Mouse (Mus musculus) ES-E14 (cell line): Measurements from ENCODE around the gene Dnajb2. TPM values are rescaled to one million over a fixed set of nuclear protein-coding genes. Genes with fewer than 3 reads are reported as not detected.

Source experiments
- DNase-seq: peaks from one replicate; pipeline ENCODE4 v3.0.0-alpha.2; 2013; ENCODE audit warnings: low read depth, low spot score
- H3K27ac ChIP-seq: 2 replicates; pipeline ENCODE4 v1.5.1; 2012; ENCODE audit warnings: low read depth, mild to moderate bottlenecking, low read length, moderate library complexity, mixed read lengths; ENCODE audit not compliant: poor library complexity, insufficient read depth, severe bottlenecking
- H3K36me3 ChIP-seq: 2 replicates; pipeline ENCODE4 v1.6.1; 2012; ENCODE audit warnings: mild to moderate bottlenecking, low read length, moderate library complexity, mixed read lengths; ENCODE audit not compliant: control insufficient read depth, poor library complexity, insufficient read depth, severe bottlenecking
- H3K4me1 ChIP-seq, 2 experiments: fragments of 150-350 bp in 1 of 2; sonication (generic) in 1 of 2; 2 replicates each; pipeline ENCODE4 v1.6.1; 2012; ENCODE audit warnings: low read length in 2 of 2, mild to moderate bottlenecking in 1 of 2, mixed read lengths in 1 of 2; ENCODE audit not compliant: control insufficient read depth in 2 of 2, insufficient read depth in 2 of 2, poor library complexity in 1 of 2
- H3K4me3 ChIP-seq, 2 experiments: fragments of 150-350 bp in 1 of 2; sonication (generic) in 1 of 2; 2 replicates each; pipeline ENCODE4 v1.5.1; 2012; ENCODE audit warnings: low read length in 2 of 2, low read depth in 1 of 2, mild to moderate bottlenecking in 1 of 2, mixed read lengths in 1 of 2; ENCODE audit not compliant: insufficient read depth in 1 of 2, poor library complexity in 1 of 2, severe bottlenecking in 1 of 2
- H3K9ac ChIP-seq: 2 replicates; pipeline ENCODE4 v1.6.1; 2012; ENCODE audit warnings: low read depth, mild to moderate bottlenecking, low read length, mixed read lengths; ENCODE audit not compliant: poor library complexity, insufficient read depth, severe bottlenecking
- H3K9me3 ChIP-seq: fragments of 150-350 bp; sonication (generic); 2 replicates; pipeline ENCODE4 v1.6.1; 2012; ENCODE audit warnings: low read depth, mild to moderate bottlenecking, low read length; ENCODE audit not compliant: control insufficient read depth, insufficient read depth
- CHD2 ChIP-seq: IDR thresholded peaks from 2 replicates; pipeline ENCODE4 v1.6.1; 2014; ENCODE audit warnings: mild to moderate bottlenecking, low read depth, low read length, inconsistent platforms
- HCFC1 ChIP-seq: IDR thresholded peaks from 2 replicates; pipeline ENCODE4 v1.6.1; 2012; ENCODE audit warnings: low read length, inconsistent platforms, borderline replicate concordance; ENCODE audit not compliant: insufficient read depth
- MAFK ChIP-seq: IDR thresholded peaks from 2 replicates; pipeline ENCODE4 v1.6.1; 2014; ENCODE audit warnings: mild to moderate bottlenecking, low read depth, low read length, inconsistent platforms; ENCODE audit not compliant: insufficient read depth
- ZC3H11A ChIP-seq: IDR thresholded peaks from 2 replicates; pipeline ENCODE4 v1.6.1; 2012; ENCODE audit warnings: low read depth, mild to moderate bottlenecking, inconsistent platforms, low read length, borderline replicate concordance
- ZNF384 ChIP-seq: IDR thresholded peaks from 2 replicates; pipeline ENCODE4 v1.6.1; 2012; ENCODE audit warnings: low read depth, low read length, inconsistent platforms
- in situ Hi-C, 2 experiments: fragments of 600-800 bp; cut with MboI; formaldehyde crosslinking; loops; one replicate each; pipeline ENCODE4 v1.15.1; 2025; ENCODE audit warnings: low sequenced_read_pairs in 2 of 2, inconsistent platforms in 1 of 2; ENCODE audit not compliant: unreplicated experiment in 2 of 2
- total RNA-seq: library from RNA; depleted of rRNA; stranded (reverse); fragments of 300-350 nt; gene quantifications from 2 replicates; pipeline ENCODE4 v1.2.3, GENCODE M21; 2012

Dnajb2 gene
- total RNA-seq, 1 experiment = 15.8 TPM

- in situ Hi-C loops = no loop called here
Measured at GRCm38 (mm10) chr1:75284911-75285310, 48.7 kb downstream of the Dnajb2 start.

GRCm38 (mm10) chr1:75289376-75289775, 53.2 kb downstream of the Dnajb2 start:
- no peak for DNase-seq
- no peak for TF ChIP-seq HCFC1
- TF ChIP-seq MAFK = no peak
- no peak for TF ChIP-seq ZC3H11A
- TF ChIP-seq ZNF384 = no peak
- no peak for TF ChIP-seq CHD2
- no peaks in the 10 kb centered on the region for H3K9me3 ChIP-seq
- in situ Hi-C loops = no loop called here
- peaks cover 0 to 3% of the 10 kb centered on the region in 2 experiments; a peak in 1 of 4 replicates for H3K4me1 ChIP-seq
- no peak overlapping the region for H3K9ac ChIP-seq
- no peak overlapping the region for H3K4me3 ChIP-seq
- H3K27ac ChIP-seq = no peak overlapping the region
- no peaks in the 10 kb centered on the region for H3K36me3 ChIP-seq

More at GRCm38 (mm10) chr1:75284911-75285310, 48.7 kb downstream of the Dnajb2 start:
- DNase-seq = no peak
- Histone ChIP-seq H3K36me3 (no peaks in the 10 kb centered on the region), H3K27ac (no peak overlapping the region), H3K4me3 (no peak overlapping the region), H3K9me3 (no peaks in the 10 kb centered on the region), H3K4me1 (no peaks in the 10 kb centered on the region), H3K9ac (no peak overlapping the region)
- TF ChIP-seq ZC3H11A (no peak), HCFC1 (no peak), MAFK (no peak), ZNF384 (no peak), CHD2 (no peak)

- Histone ChIP-seq H3K4me3 (no peak overlapping the region), H3K9me3 (no peaks in the 10 kb centered on the region), H3K27ac (no peak overlapping the region), H3K4me1 (peaks cover 0 to 3% of the 10 kb centered on the region in 2 experiments; a peak in 1 of 4 replicates), H3K9ac (no peak overlapping the region), H3K36me3 (no peaks in the 10 kb centered on the region)
- TF ChIP-seq ZNF384 (no peak), MAFK (no peak), HCFC1 (no peak), CHD2 (no peak)
- DNase-seq = no peak
- in situ Hi-C loops = no loop called here
Measured at GRCm38 (mm10) chr1:75289888-75290431, 53.8 kb downstream of the Dnajb2 start.

- Histone ChIP-seq H3K4me3 (no peak overlapping the region), H3K4me1 (peaks cover 0 to 3% of the 10 kb centered on the region in 2 experiments; a peak in 1 of 4 replicates), H3K36me3 (no peaks in the 10 kb centered on the region), H3K9me3 (no peaks in the 10 kb centered on the region), H3K27ac (no peak overlapping the region), H3K9ac (no peak overlapping the region)
- in situ Hi-C loops = no loop called here
- TF ChIP-seq MAFK = no peak
- TF ChIP-seq CHD2 = no peak
- TF ChIP-seq HCFC1 = no peak
- 0 out of 2 replicates have a peak, but pooled peaks have one; percentile 18 for TF ChIP-seq ZNF384
- TF ChIP-seq ZC3H11A = no peak
- no peak for DNase-seq
Measured at GRCm38 (mm10) chr1:75290582-75290981, 54.4 kb downstream of the Dnajb2 start.

GRCm38 (mm10) chr1:75291321-75291720, 55.1 kb downstream of the Dnajb2 start:
- no peak overlapping the region for H3K9ac ChIP-seq
- no peaks in the 10 kb centered on the region for H3K9me3 ChIP-seq
- no peak for DNase-seq
- in situ Hi-C loops = no loop called here
- no peak overlapping the region for H3K4me3 ChIP-seq
- no peak overlapping the region for H3K27ac ChIP-seq
- TF ChIP-seq ZNF384 (no peak), CHD2 (no peak), MAFK (no peak), HCFC1 (no peak), ZC3H11A (no peak)
- H3K36me3 ChIP-seq = no peaks in the 10 kb centered on the region
- H3K4me1 ChIP-seq = peaks cover 0 to 3% of the 10 kb centered on the region in 2 experiments; a peak in 1 of 4 replicates
